Mouse (Mus musculus) left cerebral cortex, postnatal 14 days (tissue): ENCODE results near the gene Tent4a. TPM values are rescaled to one million over a fixed set of nuclear protein-coding genes. Genes with fewer than 3 reads are reported as not detected.

ENCODE experiments used
- DNase-seq, 2 experiments: peaks; one replicate each; pipeline ENCODE4 v3.0.0; 2021 to 2022; ENCODE audit warnings: low spot score in 2 of 2, mixed read lengths in 1 of 2
- intact Hi-C: fragments of 180-260 bp; cut with DNase I; formaldehyde crosslinking; loops from one replicate; pipeline ENCODE4 v1.15.1; 2025
- total RNA-seq, 2 experiments: library from RNA; stranded (reverse); gene quantifications; 2 replicates each; pipeline ENCODE4 v1.2.3; 2021

The Tent4a gene
- total RNA-seq, 2 experiments from 2014 or later: 36.8 to 37.4 TPM

- no peak for DNase-seq
- intact Hi-C loops: no loop called here
Measured at GRCm38 (mm10) chr13:69528531-69528930, 5.9 kb downstream of the Tent4a start.

- intact Hi-C loops: no loop called here
- DNase-seq: no peak
Measured at GRCm38 (mm10) chr13:69525867-69526266, 8.6 kb downstream of the Tent4a start.

- DNase-seq: no peak
- intact Hi-C loops: no loop called here
Measured at GRCm38 (mm10) chr13:69524158-69524530, 10.3 kb downstream of the Tent4a start.

- intact Hi-C loops: no loop called here
- DNase-seq: no peak
Measured at GRCm38 (mm10) chr13:69523444-69524157, 10.8 kb downstream of the Tent4a start.

- DNase-seq: no peak
- intact Hi-C loops: no loop called here
Measured at GRCm38 (mm10) chr13:69522161-69522791, 12.1 kb downstream of the Tent4a start.

GRCm38 (mm10) chr13:69519137-69519536, 15.3 kb downstream of the Tent4a start:
- DNase-seq: no peak
- intact Hi-C loops: no loop called here

- DNase-seq: no peak
- intact Hi-C loops: no loop called here
Measured at GRCm38 (mm10) chr13:69517445-69517844, 17.0 kb downstream of the Tent4a start.

- no peak for DNase-seq
- intact Hi-C loops: no loop called here
Measured at GRCm38 (mm10) chr13:69515091-69515490, 19.3 kb downstream of the Tent4a start.

- intact Hi-C loops: loop anchor here (5.0 kb wide), 2 partner anchors 103 to 148 kb away; partner anchors contain the start of gene Srd5a1
- DNase-seq: peak in 1 of 2 experiments; percentile 55
Measured at GRCm38 (mm10) chr13:69509391-69510244, 24.8 kb downstream of the Tent4a start.

GRCm38 (mm10) chr13:69507666-69508065, 26.8 kb downstream of the Tent4a start:
- intact Hi-C loops: loop anchor here (5.0 kb wide), 2 partner anchors 105 to 150 kb away; partner anchors contain the start of gene Srd5a1

GRCm38 (mm10) chr13:69506341-69507086, 27.9 kb downstream of the Tent4a start:
- intact Hi-C loops: loop anchor here (5.0 kb wide), 2 partner anchors 106 to 151 kb away; partner anchors contain the start of gene Srd5a1

More at GRCm38 (mm10) chr13:69507666-69508065, 26.8 kb downstream of the Tent4a start:
- no peak for DNase-seq

GRCm38 (mm10) chr13:69502863-69503262, 31.6 kb downstream of the Tent4a start:
- intact Hi-C loops: no loop called here

More at GRCm38 (mm10) chr13:69506341-69507086, 27.9 kb downstream of the Tent4a start:
- no peak for DNase-seq

GRCm38 (mm10) chr13:69502157-69502750, 32.2 kb downstream of the Tent4a start:
- intact Hi-C loops: no loop called here
- no peak for DNase-seq

More at GRCm38 (mm10) chr13:69502863-69503262, 31.6 kb downstream of the Tent4a start:
- DNase-seq: no peak

GRCm38 (mm10) chr13:69498276-69498675, 36.1 kb downstream of the Tent4a start:
- intact Hi-C loops: no loop called here
- no peak for DNase-seq

- intact Hi-C loops: no loop called here
- peak; percentile 71 to 92 for DNase-seq
Measured at GRCm38 (mm10) chr13:69492876-69493463, 41.4 kb downstream of the Tent4a start.

GRCm38 (mm10) chr13:69489777-69490176, 44.6 kb downstream of the Tent4a start:
- intact Hi-C loops: loop anchor here (5.0 kb wide), 1 partner anchor 892 kb away; the partner anchor contains the start of gene 1700001L19Rik
- DNase-seq: no peak

GRCm38 (mm10) chr13:69488565-69489255, 45.7 kb downstream of the Tent4a start:
- intact Hi-C loops: loop anchor here (5.0 kb wide), 1 partner anchor 891 kb away; the partner anchor contains the start of gene 1700001L19Rik
- DNase-seq: no peak
